Mouse (Mus musculus) frontal cortex, adult 2 months (tissue): ENCODE results near the gene Arl2bp. TPM values are rescaled to one million over a fixed set of nuclear protein-coding genes. Genes with fewer than 3 reads are reported as not detected.
A peak's percentile ranks its signal among the peaks of the same experiment; 100 is the strongest.

Source experiments
- DNase-seq, 2 experiments: peaks; one replicate each; pipeline ENCODE4 v3.0.0; 2022; ENCODE audit warnings: low spot score in 1 of 2; ENCODE audit errors: extremely low spot score in 1 of 2
- polyA plus RNA-seq: library from polyadenylated mRNA; depleted of rRNA; stranded (reverse); fragments of >200 nt; gene quantifications from 2 replicates; pipeline ENCODE4 v1.2.3, GENCODE M21; 2012

The Arl2bp gene
- polyA plus RNA-seq, 1 experiment: 233 TPM

GRCm38 (mm10) chr8:94694701-94695100 is 28.3 kb downstream of the Arl2bp start:
- no peak for DNase-seq

- DNase-seq: no peak
These were observed 29.1 kb downstream of the Arl2bp start for GRCm38 (mm10) chr8:94695341-94695993.

GRCm38 (mm10) chr8:94695994-94696384 is 29.6 kb downstream of the Arl2bp start, which contains the start of gene Pllp:
TSS of gene Pllp (minus strand) at chr8:94696278.
- DNase-seq: peak in 1 of 2 experiments; percentile 40

GRCm38 (mm10) chr8:94696566-94696965 is 30.2 kb downstream of the Arl2bp start:
- no peak for DNase-seq

DNA sequence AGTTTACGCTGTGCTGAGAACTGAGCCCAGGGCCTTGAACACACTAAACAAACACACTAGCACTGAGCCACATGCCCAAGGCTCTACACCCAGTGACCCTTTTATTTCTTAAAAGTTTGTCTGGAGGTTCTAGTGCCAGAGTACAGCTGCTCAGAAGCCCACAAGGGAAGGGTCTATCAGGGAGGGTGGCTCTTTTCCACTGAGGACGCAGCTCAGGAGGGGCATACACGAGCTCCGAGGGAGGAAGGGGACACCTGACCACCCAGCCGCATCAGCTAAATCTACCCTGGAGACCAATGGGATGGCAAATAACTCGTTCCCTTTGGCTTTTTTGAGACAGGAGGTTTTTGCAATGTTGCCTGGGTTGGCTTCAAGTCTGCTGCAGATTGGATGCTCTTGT is 31.6 kb downstream of the Arl2bp start:
- DNase-seq: no peak

DNA sequence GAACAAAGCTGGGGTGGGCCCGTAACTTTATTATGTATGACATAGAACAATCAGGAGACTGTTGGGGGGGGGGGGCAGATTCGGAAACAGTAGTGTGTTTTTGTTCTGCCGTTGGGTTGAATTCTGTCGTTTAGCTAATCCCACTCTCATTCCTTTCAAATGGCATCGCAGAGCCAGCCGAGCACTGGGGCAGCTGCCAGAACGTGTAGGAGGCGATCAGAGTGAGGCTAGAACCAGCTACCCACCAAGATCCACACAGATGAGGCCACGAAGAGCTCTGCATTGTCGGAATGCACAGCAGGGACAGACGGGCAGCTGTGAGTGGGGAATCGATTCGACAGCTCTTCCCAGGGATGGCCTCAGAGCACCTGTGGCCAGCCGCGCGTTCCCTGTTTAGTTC is 33.0 kb downstream of the Arl2bp start:
- peak in 1 of 2 experiments; percentile 62 for DNase-seq

DNA sequence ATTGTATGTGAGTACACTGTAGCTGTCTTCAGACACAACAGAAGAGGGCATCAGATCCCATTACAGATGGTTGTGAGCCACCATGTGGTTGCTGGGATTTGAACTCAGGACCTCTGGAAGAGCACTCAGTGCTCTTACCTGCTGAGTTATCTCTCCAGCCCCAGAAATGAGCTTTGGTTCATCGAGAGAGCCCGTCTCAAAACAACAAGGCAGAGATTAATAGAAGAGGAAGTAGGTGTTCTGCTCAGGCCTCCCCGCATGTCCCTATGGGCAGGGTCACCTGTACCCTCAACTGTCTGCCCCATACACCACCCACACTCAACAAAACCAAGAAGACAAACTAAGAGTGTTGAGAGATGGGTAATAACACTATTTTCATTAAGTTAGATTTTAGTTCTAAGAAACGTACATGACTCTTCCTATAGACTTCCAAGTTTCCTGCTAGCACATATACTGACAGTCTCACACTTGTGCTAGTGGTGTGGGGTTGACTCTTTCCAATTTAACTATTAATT is 34.1 kb downstream of the Arl2bp start:
- DNase-seq: no peak

DNA sequence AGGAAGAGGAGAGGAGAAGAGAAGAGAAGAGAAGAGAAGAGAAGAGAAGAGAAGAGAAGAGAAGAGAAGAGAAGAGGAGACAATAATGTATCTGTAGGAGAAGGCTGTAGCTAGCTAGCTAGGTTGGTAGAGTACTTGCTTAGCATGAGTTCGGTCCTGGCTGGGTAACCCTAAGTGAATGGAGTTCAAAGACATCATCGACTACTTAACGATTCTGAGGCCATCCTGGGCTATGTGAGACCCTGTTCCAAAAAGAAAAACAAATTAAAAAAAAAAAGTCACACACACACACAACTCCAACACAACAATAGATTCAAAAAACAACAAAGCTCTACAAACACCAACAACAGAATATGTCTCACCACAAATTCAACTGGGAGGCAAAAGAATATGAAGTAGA is 35.8 kb downstream of the Arl2bp start:
- no peak for DNase-seq

DNA sequence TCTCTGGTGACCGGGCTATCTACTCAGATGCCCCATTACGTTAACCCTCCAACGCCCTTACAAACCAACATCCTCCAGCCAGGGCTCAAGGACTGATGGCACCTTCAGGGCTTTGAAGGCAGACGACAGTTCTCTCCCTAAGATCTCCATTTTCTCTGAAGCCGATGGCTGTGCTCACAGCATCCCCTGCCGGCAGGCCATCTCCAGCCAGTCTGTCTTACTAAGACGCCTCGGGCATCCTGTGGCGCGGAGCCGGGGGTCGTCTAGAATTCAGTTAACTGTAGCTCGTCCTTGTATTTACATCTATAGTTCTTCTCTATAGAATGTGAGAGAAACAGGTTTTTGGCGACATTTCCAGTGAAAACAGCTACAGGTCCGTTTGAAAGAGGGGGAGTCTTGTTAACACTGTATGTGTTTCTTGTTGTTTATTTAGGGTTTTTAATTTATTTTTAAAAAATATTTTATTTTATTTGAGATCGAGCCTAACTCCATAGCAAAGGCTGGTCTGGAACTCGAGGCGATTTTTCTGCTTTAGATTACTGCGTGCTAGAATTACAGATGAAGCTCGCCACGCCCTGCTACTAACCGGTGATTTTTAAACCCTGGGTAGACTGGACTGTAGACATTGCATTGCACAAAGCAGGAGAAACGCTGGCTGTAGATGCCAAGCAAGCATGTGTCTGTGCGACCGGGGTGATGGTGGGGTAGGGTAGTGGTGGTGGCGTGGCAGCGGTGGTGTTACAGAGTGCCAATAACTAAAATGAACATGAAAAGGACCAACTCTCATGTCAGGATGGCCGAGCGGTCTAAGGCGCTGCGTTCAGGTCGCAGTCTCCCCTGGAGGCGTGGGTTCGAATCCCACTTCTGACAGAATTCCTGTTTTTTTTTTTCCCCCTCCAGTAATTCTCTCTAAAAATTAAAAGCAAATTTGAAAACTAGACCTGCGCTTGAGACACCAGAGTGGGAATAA is 36.7 kb downstream of the Arl2bp start:
- peak; percentile 66 to 88 for DNase-seq

DNA sequence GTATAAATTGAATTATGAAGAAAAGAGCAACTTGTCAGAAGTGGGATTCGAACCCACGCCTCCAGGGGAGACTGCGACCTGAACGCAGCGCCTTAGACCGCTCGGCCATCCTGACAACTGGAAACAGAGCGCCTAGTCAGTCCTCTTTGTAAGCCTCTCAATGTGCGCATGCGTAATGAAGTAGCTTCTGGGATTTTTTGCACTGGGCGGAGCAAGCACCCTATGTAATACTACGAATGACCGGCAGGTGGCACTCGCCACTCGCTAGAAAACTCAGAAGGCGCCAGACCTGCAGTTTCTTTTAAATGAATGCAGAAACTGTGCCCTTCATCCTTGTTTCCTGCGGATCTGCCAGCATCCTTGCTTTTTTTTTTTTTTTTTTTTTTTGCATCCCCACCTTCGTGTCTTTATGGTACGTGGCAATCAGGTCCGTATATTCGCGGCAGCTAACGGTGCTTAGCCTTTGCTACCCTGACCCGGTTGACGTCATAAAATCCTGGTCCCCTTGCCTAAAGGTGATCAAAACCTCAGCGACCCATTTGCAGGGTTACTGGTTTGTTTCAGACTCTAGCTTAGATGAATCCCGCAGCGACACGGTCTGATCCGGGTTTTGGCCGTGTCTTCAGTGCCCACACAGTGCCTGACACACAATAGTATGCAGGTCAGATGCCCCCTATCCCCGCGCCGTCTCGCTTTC is 37.7 kb downstream of the Arl2bp start:
- DNase-seq: peak; percentile 95 to 100

GRCm38 (mm10) chr8:94704669-94704984 is 38.2 kb downstream of the Arl2bp start:
- DNase-seq: no peak

GRCm38 (mm10) chr8:94705581-94706245 is 39.3 kb downstream of the Arl2bp start:
- DNase-seq: no peak

GRCm38 (mm10) chr8:94706732-94707395 is 40.5 kb downstream of the Arl2bp start:
- no peak for DNase-seq

- DNase-seq: no peak
These were observed 43.9 kb downstream of the Arl2bp start for GRCm38 (mm10) chr8:94710336-94710735.

DNA sequence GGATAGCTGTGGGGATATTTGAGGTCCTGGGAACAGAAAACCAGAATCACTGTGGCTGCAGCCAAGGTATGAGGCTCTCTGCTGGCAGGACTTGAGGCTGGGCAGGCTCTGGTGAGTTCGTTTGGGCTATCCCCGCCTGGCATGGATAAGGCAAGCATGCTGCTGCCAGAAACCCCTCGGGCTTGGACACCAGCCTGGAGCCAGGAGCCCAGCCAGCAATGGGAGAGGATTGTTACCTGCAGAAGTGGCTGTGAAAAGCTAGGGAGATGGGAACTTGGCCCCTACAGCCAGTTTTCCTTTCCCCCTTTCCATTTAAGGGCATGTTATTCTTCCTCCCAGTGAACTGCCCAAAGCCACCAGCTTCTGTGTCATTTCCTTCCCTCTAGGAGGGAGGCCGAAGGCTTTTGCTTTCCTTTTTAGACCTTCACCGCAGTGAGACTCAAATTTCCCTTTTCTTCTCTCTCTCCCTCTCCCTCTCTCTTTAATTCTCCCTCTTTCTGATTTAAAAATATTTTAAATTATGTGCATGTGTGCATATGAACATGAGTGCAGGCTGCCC is 44.8 kb downstream of the Arl2bp start:
- no peak for DNase-seq

GRCm38 (mm10) chr8:94714556-94714955 is 48.2 kb downstream of the Arl2bp start:
- no peak for DNase-seq

GRCm38 (mm10) chr8:94715871-94716270 is 49.5 kb downstream of the Arl2bp start:
- no peak for DNase-seq

GRCm38 (mm10) chr8:94716841-94717240 is 50.4 kb downstream of the Arl2bp start:
- DNase-seq: no peak
